Comparison of ENCODE assay signal across 8 mouse cellular contexts in genomic region chr2:93217015-93217414, GRCm38 (mm10). TPM values are rescaled to one million over a fixed set of nuclear protein-coding genes. Genes with fewer than 3 reads are reported as not detected.
DNase-seq lines count a peak whose midpoint lies in the region; ATAC-seq and TF ChIP-seq lines count a peak whose summit lies in the region.

No protein-coding gene starts in this region.

- TF ChIP-seq EP300 in ES-Bruce4 (IDR thresholded peaks at IDR 0.05; ENCODE audit: insufficient read depth, low read depth, low read length) = no peak

- H3K9me3 ChIP-seq in ES-Bruce4 (replicated peaks; ENCODE audit: control insufficient read depth, insufficient read depth, low read length, poor library complexity, severe bottlenecking) = no peaks in the 10 kb centered on the region
- H3K9me3 ChIP-seq in forebrain, embryonic 15.5 days = no peaks in the 10 kb centered on the region
- no peaks in the 10 kb centered on the region for H3K9me3 ChIP-seq in lung, embryonic 15.5 days

- peak; percentile 58 for TF ChIP-seq CTCF in ES-Bruce4 (IDR thresholded peaks at IDR 0.05; ENCODE audit: low read depth, low read length)

- peak; percentile 90 to 94 for DNase-seq in heart, postnatal 14 days
- DNase-seq in layer of hippocampus, adult 18-20 months (ENCODE audit: low spot score in 2 of 2) = peak; percentile 80 to 92
- DNase-seq in retina, adult 2 months (ENCODE audit: low read depth, low spot score) = peak; percentile 38
- peak; percentile 86 for DNase-seq in thymus, postnatal 25 days

- H3K4me2 ChIP-seq in forebrain, embryonic 15.5 days (replicated peaks) = no peak overlapping the region
- no peak overlapping the region for H3K4me2 ChIP-seq in lung, embryonic 15.5 days

- H3K27ac ChIP-seq in ES-Bruce4 (ENCODE audit: insufficient read depth, low read length) = no peak overlapping the region
- peak overlapping the region; percentile 47; the same call in 1 of the 2 replicates for H3K27ac ChIP-seq in forebrain, embryonic 15.5 days (replicated peaks)
- H3K27ac ChIP-seq in lung, embryonic 15.5 days = peak overlapping the region; percentile 30

- no peak for TF ChIP-seq POLR2A in ES-Bruce4 (IDR thresholded peaks at IDR 0.05; ENCODE audit: insufficient read depth, low read length)

- no peaks in the 10 kb centered on the region for H3K36me3 ChIP-seq in ES-Bruce4 (ENCODE audit: control insufficient read depth, insufficient read depth, low read length, poor library complexity, severe bottlenecking)
- no peaks in the 10 kb centered on the region for H3K36me3 ChIP-seq in forebrain, embryonic 15.5 days
- H3K36me3 ChIP-seq in lung, embryonic 15.5 days = no peaks in the 10 kb centered on the region

- intact Hi-C loops in heart, postnatal 14 days (cut with DNase I) = loop anchor here (1.0 to 5.0 kb wide), 3 partner anchors 116 to 255 kb away; no protein-coding TSS in a partner anchor

- WGBS in forebrain, embryonic 15.5 days = 16% methylated on average over 7 of the region's 7 CpGs
- 14% methylated on average over 7 of the region's 7 CpGs for WGBS in lung, embryonic 15.5 days

- no peak overlapping the region for H3K4me3 ChIP-seq in ES-Bruce4 (ENCODE audit: low read depth, low read length)
- H3K4me3 ChIP-seq in forebrain, embryonic 15.5 days = no peak overlapping the region
- no peak overlapping the region for H3K4me3 ChIP-seq in lung, embryonic 15.5 days

- peaks cover 1% of the 10 kb centered on the region for H3K4me1 ChIP-seq in ES-Bruce4 (ENCODE audit: control insufficient read depth, insufficient read depth, low read length)
- peaks cover 18% of the 10 kb centered on the region for H3K4me1 ChIP-seq in forebrain, embryonic 15.5 days
- H3K4me1 ChIP-seq in lung, embryonic 15.5 days = peaks cover 26% of the 10 kb centered on the region

- no peaks in the 10 kb centered on the region for H3K27me3 ChIP-seq in ES-Bruce4 (ENCODE audit: control insufficient read depth, insufficient read depth, low read length, poor library complexity, severe bottlenecking)
- H3K27me3 ChIP-seq in forebrain, embryonic 15.5 days = no peaks in the 10 kb centered on the region
- H3K27me3 ChIP-seq in lung, embryonic 15.5 days = no peaks in the 10 kb centered on the region

- peak; percentile 45 for ATAC-seq in cerebellum, adult (ENCODE audit: insufficient number of reproducible peaks, low FRiP score, low TSS enrichment)
- peak; percentile 79 for ATAC-seq in forebrain, embryonic 15.5 days (replicated peaks)
- ATAC-seq in lung, embryonic 15.5 days (ENCODE audit: borderline replicate concordance, extremely low read depth, low FRiP score, low TSS enrichment) = peak; percentile 75

- no peak overlapping the region for H3K9ac ChIP-seq in ES-Bruce4 (ENCODE audit: low read depth, poor library complexity, severe bottlenecking)
- H3K9ac ChIP-seq in forebrain, embryonic 15.5 days (replicated peaks) = no peak overlapping the region
- no peak overlapping the region for H3K9ac ChIP-seq in lung, embryonic 15.5 days

RNA-seq across cellular contexts. Expression of gene Trp53i11, which starts 29.7 kb away (rescaled TPM):
- polyA plus RNA-seq in ES-Bruce4 (2011; ENCODE audit: insufficient read depth, insufficient read length, low read depth, missing spikeins) = 31.2 and 33.2 TPM in 2 replicates
- 90.5 and 110 TPM in 2 replicates for polyA plus RNA-seq in forebrain, embryonic 15.5 days (2015; fragmentation: Nextera tagmentation; extraction: Ambion mirVana)
- 10 to 100 TPM; 67.8 to 68.8 TPM for total RNA-seq in heart, postnatal 14 days (2021)
- total RNA-seq in layer of hippocampus, adult 18-20 months (2021) = 10 to 100 TPM; 74.8 to 94.2 TPM
- 24.9 and 29.7 TPM in 2 replicates for polyA plus RNA-seq in lung, embryonic 15.5 days (2015; fragmentation: Nextera tagmentation; extraction: Ambion mirVana)

Comparison
In these comparisons a context has a peak if more than half of its experiments do, and no peak if none do; other contexts are left out.
1. DNase-seq: peak in every context shown above with its lines; median percentile 92 in heart, postnatal 14 days; 86 in layer of hippocampus, adult 18-20 months; 86 in thymus, postnatal 25 days; 38 in retina, adult 2 months.